Mouse (Mus musculus) forebrain, embryonic 14.5 days (tissue): ENCODE data around the gene Cela2a. TPM values are rescaled to one million over a fixed set of nuclear protein-coding genes. Genes with fewer than 3 reads are reported as not detected.

ENCODE experiments used
- ATAC-seq: fragments of 200-750 bp; cut with Nextera tagmentation; 2 replicates; pipeline ENCODE4 v1.8.0; 2017; ENCODE audit warnings: mild to moderate bottlenecking, moderate library complexity
- DNase-seq: peaks from one replicate; pipeline ENCODE4 v3.0.0-alpha.2; 2015; ENCODE audit warnings: low spot score
- H3K27ac ChIP-seq: fragments of 300-500 bp; sonication (generic); 2 replicates; pipeline ENCODE4 v1.5.1; 2014; ENCODE audit warnings: low read depth, mild to moderate bottlenecking, control low read depth, low read length, moderate library complexity
- H3K27me3 ChIP-seq: fragments of 300-500 bp; sonication (generic); replicated peaks from 2 replicates; pipeline ENCODE4 v1.6.1; 2014; ENCODE audit warnings: low read length, control low read depth, mixed read lengths; ENCODE audit not compliant: control insufficient read depth, insufficient read depth
- H3K36me3 ChIP-seq: fragments of 300-500 bp; sonication (generic); 2 replicates; pipeline ENCODE4 v1.6.1; 2014; ENCODE audit warnings: low read length, control low read depth; ENCODE audit not compliant: control insufficient read depth, insufficient read depth
- H3K4me1 ChIP-seq: fragments of 300-500 bp; sonication (generic); 2 replicates; pipeline ENCODE4 v1.6.1; 2014; ENCODE audit warnings: antibody characterized with exemption, low read length, control low read depth; ENCODE audit not compliant: control insufficient read depth, insufficient read depth
- H3K4me2 ChIP-seq: fragments of 300-500 bp; sonication (generic); 2 replicates; pipeline ENCODE4 v1.6.1; 2014; ENCODE audit warnings: mild to moderate bottlenecking, control low read depth, low read length
- H3K4me3 ChIP-seq: fragments of 300-500 bp; sonication (generic); 2 replicates; pipeline ENCODE4 v1.5.1; 2014; ENCODE audit warnings: low read depth, low read length, control low read depth
- H3K9ac ChIP-seq: fragments of 300-500 bp; sonication (generic); 2 replicates; pipeline ENCODE4 v1.6.1; 2014; ENCODE audit warnings: mild to moderate bottlenecking, low read length, control low read depth, moderate library complexity
- H3K9me3 ChIP-seq: fragments of 300-500 bp; sonication (generic); replicated peaks from 2 replicates; pipeline ENCODE4 v1.6.1; 2016; ENCODE audit warnings: low read length, control low read depth, mixed read lengths; ENCODE audit not compliant: control insufficient read depth
- WGBS: fragments of 180-500 bp; shearing (Covaris S2); extraction: QIAGEN DNeasy Blood & Tissue Kit; methylation state at CpG from one replicate; pipeline ENCODE4 v1.1.7; 2014; 5-methylcytosine and 5-hydroxymethylcytosine counted together
- polyA plus RNA-seq: library from polyadenylated mRNA; unstranded; fragments of >200 nt; fragmentation: Nextera tagmentation; extraction: Ambion mirVana; gene quantifications from 2 replicates; pipeline ENCODE4 v1.2.1, GENCODE M21; 2014

Cela2a gene
- polyA plus RNA-seq: not detected in 2 replicates

- Histone ChIP-seq H3K9ac (no peak within 1 kb of the TSS), H3K27ac (no peak within 1 kb of the TSS), H3K27me3 (no peaks in the 10 kb centered on the region), H3K4me2 (no peak within 1 kb of the TSS), H3K36me3 (no peaks in the 10 kb centered on the region), H3K4me1 (no peaks in the 10 kb centered on the region), H3K4me3 (no peak within 1 kb of the TSS), H3K9me3 (no peaks in the 10 kb centered on the region)
- WGBS: 67% methylated on average over 5 of the region's 5 CpGs
- no peak for DNase-seq
- ATAC-seq: no peak
Measured at GRCm38 (mm10) chr4:141826060-141826459, at the start of gene Cela2a. Cela2a (minus strand) TSS chr4:141826160.

GRCm38 (mm10) chr4:141875481-141876108 is 49.6 kb upstream of the Cela2a start:
- peaks cover 34% of the 10 kb centered on the region for H3K4me1 ChIP-seq
- peak overlapping the region; percentile 83 for H3K9ac ChIP-seq
- peak overlapping the region; percentile 75 for H3K4me3 ChIP-seq
- DNase-seq (no peak), ATAC-seq (no peak; the same call in 1 of the 2 replicates)
- 16% methylated on average over 8 of the region's 8 CpGs for WGBS
- peak overlapping the region; percentile 33; the same call in 1 of the 2 replicates for H3K27ac ChIP-seq
- no peaks in the 10 kb centered on the region for H3K9me3 ChIP-seq
- H3K4me2 ChIP-seq: peak overlapping the region; percentile 97
- H3K36me3 ChIP-seq: no peaks in the 10 kb centered on the region
- H3K27me3 ChIP-seq: no peaks in the 10 kb centered on the region

- no peaks in the 10 kb centered on the region for H3K9me3 ChIP-seq
- DNase-seq (peak; percentile 91), ATAC-seq (peak; percentile 92)
- peak within 1 kb of the TSS; percentile 97 for H3K4me2 ChIP-seq
- under 1% methylated on average over 70 of the region's 73 CpGs for WGBS
- H3K9ac ChIP-seq: peak within 1 kb of the TSS; percentile 83
- peaks cover 41% of the 10 kb centered on the region for H3K4me1 ChIP-seq
- peak within 1 kb of the TSS; percentile 75 for H3K4me3 ChIP-seq
- peak within 1 kb of the TSS; percentile 33; the same call in 1 of the 2 replicates for H3K27ac ChIP-seq
- H3K36me3 ChIP-seq: no peaks in the 10 kb centered on the region
- no peaks in the 10 kb centered on the region for H3K27me3 ChIP-seq
Measured at GRCm38 (mm10) chr4:141874601-141875460, 48.9 kb upstream of the Cela2a start, which contains the start of gene Efhd2. Efhd2 (minus strand) TSS chr4:141874920.

- Histone ChIP-seq H3K9me3 (no peaks in the 10 kb centered on the region), H3K36me3 (no peaks in the 10 kb centered on the region), H3K27ac (0 out of 2 replicates have a peak overlapping the region, but pooled peaks have one; percentile 21), H3K9ac (peak overlapping the region; percentile 83), H3K27me3 (no peaks in the 10 kb centered on the region), H3K4me2 (peak overlapping the region; percentile 97), H3K4me3 (peak overlapping the region; percentile 75), H3K4me1 (peaks cover 41% of the 10 kb centered on the region)
- WGBS: under 1% methylated on average over 19 of the region's 19 CpGs
- ATAC-seq (peak; percentile 9; the same call in 1 of the 2 replicates), DNase-seq (no peak)
Measured at GRCm38 (mm10) chr4:141874111-141874600, 48.2 kb upstream of the Cela2a start.

- H3K27ac ChIP-seq: no peak overlapping the region
- ATAC-seq (no peak), DNase-seq (no peak)
- 86% methylated on average over 9 of the region's 9 CpGs for WGBS
- H3K9me3 ChIP-seq: no peaks in the 10 kb centered on the region
- no peaks in the 10 kb centered on the region for H3K27me3 ChIP-seq
- peak overlapping the region; percentile 83 for H3K9ac ChIP-seq
- peak overlapping the region; percentile 75 for H3K4me3 ChIP-seq
- peaks cover 46% of the 10 kb centered on the region for H3K4me1 ChIP-seq
- peak overlapping the region; percentile 97 for H3K4me2 ChIP-seq
- H3K36me3 ChIP-seq: no peaks in the 10 kb centered on the region
Measured at GRCm38 (mm10) chr4:141872977-141873376, 47.0 kb upstream of the Cela2a start.

GRCm38 (mm10) chr4:141871909-141872308 is 45.9 kb upstream of the Cela2a start:
- no peaks in the 10 kb centered on the region for H3K9me3 ChIP-seq
- H3K27ac ChIP-seq: peak overlapping the region; percentile 66
- no peaks in the 10 kb centered on the region for H3K27me3 ChIP-seq
- peaks cover 57% of the 10 kb centered on the region for H3K4me1 ChIP-seq
- no peaks in the 10 kb centered on the region for H3K36me3 ChIP-seq
- peak overlapping the region; percentile 9; the same call in 1 of the 2 replicates for H3K4me3 ChIP-seq
- ATAC-seq (no peak), DNase-seq (peak; percentile 47)
- H3K9ac ChIP-seq: peak overlapping the region; percentile 83
- H3K4me2 ChIP-seq: peak overlapping the region; percentile 97
- WGBS: 50% methylated on average over 9 of the region's 9 CpGs

GRCm38 (mm10) chr4:141871333-141871725 is 45.4 kb upstream of the Cela2a start:
- DNase-seq (no peak), ATAC-seq (no peak)
- Histone ChIP-seq H3K4me1 (peaks cover 59% of the 10 kb centered on the region), H3K4me2 (peak overlapping the region; percentile 97; the same call in 1 of the 2 replicates), H3K27ac (peak overlapping the region; percentile 66; the same call in 1 of the 2 replicates), H3K9ac (no peak overlapping the region; the same call in 1 of the 2 replicates), H3K36me3 (no peaks in the 10 kb centered on the region), H3K9me3 (no peaks in the 10 kb centered on the region), H3K4me3 (no peak overlapping the region), H3K27me3 (no peaks in the 10 kb centered on the region)
- 85% methylated on average over 3 of the region's 3 CpGs for WGBS

- WGBS: 52% methylated on average over 11 of the region's 11 CpGs
- peak overlapping the region; percentile 41; the same call in 1 of the 2 replicates for H3K27ac ChIP-seq
Measured at GRCm38 (mm10) chr4:141870666-141871332, 44.8 kb upstream of the Cela2a start.

More at GRCm38 (mm10) chr4:141870666-141871332, 44.8 kb upstream of the Cela2a start:
- ATAC-seq (no peak), DNase-seq (peak; percentile 62)
- H3K4me3 ChIP-seq: no peak overlapping the region
- no peaks in the 10 kb centered on the region for H3K36me3 ChIP-seq
- H3K9ac ChIP-seq: no peak overlapping the region
- peaks cover 59% of the 10 kb centered on the region for H3K4me1 ChIP-seq
- peak overlapping the region; percentile 2; the same call in 1 of the 2 replicates for H3K4me2 ChIP-seq
- no peaks in the 10 kb centered on the region for H3K9me3 ChIP-seq
- no peaks in the 10 kb centered on the region for H3K27me3 ChIP-seq
